Mouse (Mus musculus) liver, embryonic 14.5 days (tissue): Measurements from ENCODE around the gene Nfe2l1. TPM values are rescaled to one million over a fixed set of nuclear protein-coding genes. Genes with fewer than 3 reads are reported as not detected.
A peak's percentile ranks its signal among the peaks of the same experiment; 100 is the strongest.

ENCODE experiments used
- ATAC-seq: fragments of 200-750 bp; cut with Nextera tagmentation; 2 replicates; pipeline ENCODE4 v1.8.0; 2017; ENCODE audit warnings: moderate number of reproducible peaks, mild to moderate bottlenecking, moderate library complexity; ENCODE audit not compliant: insufficient read depth
- DNase-seq, 3 experiments: peaks; one replicate each; pipeline ENCODE4 v3.0.0-alpha.2; 2012 to 2013; ENCODE audit warnings: low read depth in 3 of 3, low spot score in 3 of 3
- H3K27ac ChIP-seq: fragments of 300-500 bp; sonication (generic); 2 replicates; pipeline ENCODE4 v1.5.1; 2014; ENCODE audit warnings: moderate library complexity, mild to moderate bottlenecking, control low read depth, inconsistent platforms
- H3K27me3 ChIP-seq: fragments of 300-500 bp; sonication (generic); 2 replicates; pipeline ENCODE4 v1.6.1; 2014; ENCODE audit warnings: mild to moderate bottlenecking, low read length, moderate library complexity; ENCODE audit not compliant: control insufficient read depth, insufficient read depth
- H3K36me3 ChIP-seq: fragments of 300-500 bp; sonication (generic); replicated peaks from 2 replicates; pipeline ENCODE4 v1.6.1; 2014; ENCODE audit warnings: low read depth; ENCODE audit not compliant: control insufficient read depth, insufficient read depth
- H3K4me1 ChIP-seq, 2 experiments: fragments of 200-500 bp in 1 of 2; fragments of 300-500 bp in 1 of 2; sonication (generic) in 1 of 2; replicated peaks; 2 replicates each; pipeline ENCODE4 v1.6.1; 2012 to 2014; ENCODE audit warnings: antibody characterized with exemption in 1 of 2, inconsistent platforms in 1 of 2, low read length in 1 of 2; ENCODE audit not compliant: control insufficient read depth in 2 of 2, insufficient read depth in 2 of 2
- H3K4me2 ChIP-seq: fragments of 300-500 bp; sonication (generic); 2 replicates; pipeline ENCODE4 v1.6.1; 2014; ENCODE audit warnings: low read depth, mild to moderate bottlenecking, control low read depth, moderate library complexity
- H3K4me3 ChIP-seq, 2 experiments: fragments of 200-500 bp in 1 of 2; fragments of 300-500 bp in 1 of 2; sonication (generic) in 1 of 2; 2 replicates each; pipeline ENCODE4 v1.5.1; 2012 to 2014; ENCODE audit warnings: low read depth in 2 of 2, low read length in 2 of 2, mild to moderate bottlenecking in 2 of 2, control low read depth in 1 of 2, inconsistent platforms in 1 of 2, moderate library complexity in 1 of 2; ENCODE audit not compliant: insufficient read depth in 1 of 2
- H3K9ac ChIP-seq: fragments of 300-500 bp; sonication (generic); replicated peaks from 2 replicates; pipeline ENCODE4 v1.6.1; 2014; ENCODE audit warnings: mild to moderate bottlenecking, control low read depth, moderate library complexity
- H3K9me3 ChIP-seq: fragments of 300-500 bp; sonication (generic); 2 replicates; pipeline ENCODE4 v1.6.1; 2016; ENCODE audit warnings: low read length, mixed read lengths; ENCODE audit not compliant: control insufficient read depth
- CTCF ChIP-seq: IDR thresholded peaks from 2 replicates; pipeline ENCODE4 v1.5.1; 2016; ENCODE audit warnings: antibody characterized with exemption, low read depth, control low read depth
- EP300 ChIP-seq: IDR thresholded peaks from 2 replicates; pipeline ENCODE4 v1.6.1; 2016; ENCODE audit warnings: antibody characterized with exemption, low read depth
- WGBS: fragments of 180-500 bp; shearing (Covaris S2); extraction: QIAGEN DNeasy Blood & Tissue Kit; methylation state at CpG from one replicate; pipeline ENCODE4 v1.1.7; 2014; ENCODE audit not compliant: insufficient replicate concordance; 5-methylcytosine and 5-hydroxymethylcytosine counted together
- polyA plus RNA-seq, 2 experiments: library from polyadenylated mRNA; depleted of rRNA in 1 of 2; stranded (reverse) in 1 of 2; unstranded in 1 of 2; fragments of >200 nt; fragmentation: Nextera tagmentation in 1 of 2; extraction: Ambion mirVana in 1 of 2; gene quantifications; 2 replicates each; pipeline versions ENCODE4 v1.2.1 to v1.2.3; 2012 to 2014

Nfe2l1 gene
- polyA plus RNA-seq, 2 experiments, result 9.6 to 15.2 TPM

DNA sequence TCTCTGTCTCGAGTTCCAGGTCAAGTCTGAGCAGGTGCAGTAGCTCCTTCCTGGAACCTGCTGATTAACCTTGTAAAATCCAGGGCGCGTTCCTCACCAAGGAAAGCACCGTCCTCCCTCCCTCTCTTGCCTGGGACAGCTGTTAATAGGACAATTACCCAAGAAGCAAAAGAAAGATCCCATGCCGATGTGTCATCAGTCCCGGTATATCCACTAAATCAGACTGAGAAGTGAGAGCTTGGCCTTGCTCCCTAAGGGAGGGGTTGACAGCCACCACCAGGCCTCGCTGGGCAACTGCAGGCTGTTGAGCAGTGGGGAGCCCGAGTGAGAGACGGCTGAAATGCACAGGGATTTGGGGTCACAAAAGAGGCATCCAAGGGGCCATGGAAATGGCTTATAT lies 7.5 kb upstream of the Nfe2l1 start:
- Histone ChIP-seq H3K27ac (no peak overlapping the region), H3K27me3 (no peaks in the 10 kb centered on the region), H3K4me3 (no peak overlapping the region), H3K9ac (no peak overlapping the region), H3K36me3 (no peaks in the 10 kb centered on the region), H3K4me1 (no peaks in the 10 kb centered on the region), H3K9me3 (no peaks in the 10 kb centered on the region), H3K4me2 (no peak overlapping the region)
- WGBS, result 40% methylated on average over 9 of the region's 9 CpGs
- ATAC-seq, result no peak
- no peak for DNase-seq
- TF ChIP-seq CTCF (peak; percentile 60), EP300 (no peak)

DNA sequence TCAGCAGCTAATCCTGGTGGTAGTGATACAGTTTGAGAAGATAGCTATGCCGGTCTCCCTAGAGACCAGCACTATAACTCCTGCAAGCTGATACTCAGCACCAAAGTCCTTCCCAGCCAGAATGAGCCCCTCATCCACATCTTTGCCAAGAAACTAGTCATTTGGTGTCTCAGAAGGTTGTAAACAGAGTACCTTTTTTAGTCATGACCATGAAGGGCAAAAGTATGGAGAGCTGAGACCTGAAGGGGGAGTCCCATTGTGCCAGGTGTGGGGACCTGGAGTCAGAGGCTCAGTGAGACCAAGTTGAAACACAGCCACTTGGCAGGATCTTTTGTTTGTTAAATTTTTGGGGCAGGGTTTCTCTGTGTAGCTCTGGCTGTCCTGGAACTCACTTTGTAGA lies 4.4 kb upstream of the Nfe2l1 start:
- Histone ChIP-seq H3K9ac (no peak overlapping the region), H3K4me3 (no peak overlapping the region), H3K4me2 (no peak overlapping the region), H3K4me1 (peaks cover 3 to 10% of the 10 kb centered on the region in 2 experiments), H3K27ac (no peak overlapping the region), H3K27me3 (no peaks in the 10 kb centered on the region), H3K9me3 (no peaks in the 10 kb centered on the region), H3K36me3 (no peaks in the 10 kb centered on the region)
- ATAC-seq (no peak), DNase-seq (no peak)
- no peak for TF ChIP-seq EP300
- TF ChIP-seq CTCF, result no peak
- 81% methylated on average over 1 of the region's 1 CpGs for WGBS

DNA sequence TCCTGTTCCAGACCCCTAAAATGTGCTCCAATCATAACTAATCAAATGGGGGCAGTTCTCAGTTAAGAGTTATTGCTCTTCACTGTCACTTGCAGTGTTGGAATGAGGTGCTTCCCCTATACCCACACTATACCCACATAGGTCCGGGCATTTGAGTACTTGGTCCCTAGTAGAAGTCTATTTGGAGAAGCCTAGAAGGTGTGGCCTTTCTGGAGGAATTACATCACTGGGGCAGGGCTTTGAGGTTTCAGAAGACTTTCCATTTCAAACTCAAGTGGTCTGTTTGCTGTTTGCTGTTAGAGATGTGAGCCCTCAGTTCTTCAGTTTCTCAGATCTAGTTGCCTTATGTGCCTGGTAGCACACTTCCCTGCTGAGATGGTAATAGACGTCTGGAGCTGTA lies 3.2 kb upstream of the Nfe2l1 start:
- Histone ChIP-seq H3K27me3 (no peaks in the 10 kb centered on the region), H3K4me2 (no peak overlapping the region), H3K27ac (no peak overlapping the region), H3K4me1 (peaks cover 8 to 15% of the 10 kb centered on the region in 2 experiments), H3K9ac (no peak overlapping the region), H3K4me3 (no peak overlapping the region), H3K36me3 (no peaks in the 10 kb centered on the region; the same call in 1 of the 2 replicates), H3K9me3 (no peaks in the 10 kb centered on the region)
- DNase-seq (no peak), ATAC-seq (no peak)
- no peak for TF ChIP-seq CTCF
- TF ChIP-seq EP300, result no peak
- 58% methylated on average over 2 of the region's 2 CpGs for WGBS

DNA sequence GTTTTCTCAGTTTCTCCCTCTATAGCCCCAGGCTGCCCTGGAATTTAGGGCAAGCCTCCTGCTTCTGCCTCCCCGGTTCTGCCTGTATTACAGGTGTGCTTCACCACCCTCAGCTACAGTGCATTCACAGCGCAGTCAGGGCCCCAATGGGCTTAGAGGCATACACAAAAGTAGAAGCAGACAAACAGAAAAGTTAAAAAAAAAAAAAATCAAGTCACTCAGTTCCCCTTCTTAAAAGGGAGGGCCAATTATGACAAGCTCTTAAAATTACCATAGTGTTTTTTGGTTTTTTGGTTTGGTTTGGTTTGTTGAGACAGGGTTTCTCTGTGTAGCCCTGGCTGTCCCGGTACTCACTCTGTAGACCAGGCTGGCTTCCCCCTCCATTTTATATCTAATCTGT lies 2.8 kb upstream of the Nfe2l1 start:
- WGBS, result 70% methylated on average over 3 of the region's 3 CpGs
- no peak for DNase-seq
- H3K9me3 ChIP-seq, result no peaks in the 10 kb centered on the region
- H3K4me3 ChIP-seq, result no peak overlapping the region
- H3K4me2 ChIP-seq, result no peak overlapping the region
- no peak for ATAC-seq
- H3K4me1 ChIP-seq, result peaks cover 8 to 17% of the 10 kb centered on the region in 2 experiments
- no peaks in the 10 kb centered on the region for H3K27me3 ChIP-seq
- H3K36me3 ChIP-seq, result peaks cover 3% of the 10 kb centered on the region
- H3K27ac ChIP-seq, result no peak overlapping the region
- H3K9ac ChIP-seq, result no peak overlapping the region
- TF ChIP-seq CTCF, result no peak
- TF ChIP-seq EP300, result no peak

DNA sequence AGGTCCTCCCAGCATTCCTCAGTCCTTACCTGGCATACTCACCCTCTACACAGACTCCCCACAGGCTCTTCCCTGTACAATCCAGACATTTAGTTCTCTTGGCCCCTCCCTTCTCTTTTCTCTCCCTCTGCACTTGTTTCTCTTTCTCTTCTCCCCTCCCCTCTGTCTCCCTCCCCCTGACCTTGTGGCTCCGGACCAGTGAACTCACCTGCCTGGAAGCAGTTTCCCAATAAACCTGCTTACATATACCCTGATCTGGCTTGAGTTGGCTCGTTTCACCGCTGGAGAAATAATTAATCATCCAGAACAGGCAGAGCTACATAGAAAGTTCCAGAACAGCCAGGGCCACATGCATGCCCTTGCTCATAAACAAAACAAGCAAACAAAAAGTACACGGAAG lies 1.7 kb upstream of the Nfe2l1 start:
- no peak for DNase-seq

More for the DNA sequence above, 1.7 kb upstream of the Nfe2l1 start:
- Histone ChIP-seq H3K27me3 (no peaks in the 10 kb centered on the region), H3K4me2 (no peak overlapping the region), H3K4me1 (peaks cover 17 to 24% of the 10 kb centered on the region in 2 experiments), H3K27ac (no peak overlapping the region), H3K9ac (no peak overlapping the region), H3K36me3 (peaks cover 13% of the 10 kb centered on the region), H3K4me3 (no peak overlapping the region), H3K9me3 (no peaks in the 10 kb centered on the region)
- 72% methylated on average over 4 of the region's 4 CpGs for WGBS
- ATAC-seq, result no peak
- no peak for TF ChIP-seq CTCF
- no peak for TF ChIP-seq EP300
